Mouse (Mus musculus) cerebellum, postnatal 25 days (tissue): Measurements from ENCODE around the gene Sptbn1.

ENCODE experiments used
- DNase-seq, 2 experiments: peaks; one replicate each; pipeline ENCODE4 v3.0.0; 2021; ENCODE audit warnings: mixed read lengths in 2 of 2

Gene Sptbn1

GRCm38 (mm10) chr11:30164515-30165214 is 103.3 kb downstream of the Sptbn1 start:
- DNase-seq, result no peak

- no peak for DNase-seq
Observed at GRCm38 (mm10) chr11:30163870-30164269, 104.1 kb downstream of the Sptbn1 start.

- DNase-seq, result no peak
Observed at GRCm38 (mm10) chr11:30163081-30163480, 104.9 kb downstream of the Sptbn1 start.

GRCm38 (mm10) chr11:30161744-30162143 is 106.2 kb downstream of the Sptbn1 start:
- DNase-seq, result no peak

GRCm38 (mm10) chr11:30161173-30161650 is 106.8 kb downstream of the Sptbn1 start:
- peak; percentile 83 to 84 for DNase-seq

GRCm38 (mm10) chr11:30160625-30161172 is 107.3 kb downstream of the Sptbn1 start:
- no peak for DNase-seq

GRCm38 (mm10) chr11:30159545-30160255 is 108.3 kb downstream of the Sptbn1 start:
- peak; percentile 57 to 63 for DNase-seq

GRCm38 (mm10) chr11:30158028-30158700 is 109.8 kb downstream of the Sptbn1 start:
- DNase-seq, result peak; percentile 82 to 83

GRCm38 (mm10) chr11:30155887-30156286 is 112.1 kb downstream of the Sptbn1 start:
- DNase-seq, result no peak

- no peak for DNase-seq
Observed at GRCm38 (mm10) chr11:30154980-30155379, 113.0 kb downstream of the Sptbn1 start.

- no peak for DNase-seq
Observed at GRCm38 (mm10) chr11:30148888-30149287, 119.1 kb downstream of the Sptbn1 start.

GRCm38 (mm10) chr11:30148378-30148777 is 119.6 kb downstream of the Sptbn1 start:
- DNase-seq, result no peak

GRCm38 (mm10) chr11:30147882-30148281 is 120.1 kb downstream of the Sptbn1 start:
- no peak for DNase-seq

GRCm38 (mm10) chr11:30143090-30143489 is 124.9 kb downstream of the Sptbn1 start:
- DNase-seq, result no peak

GRCm38 (mm10) chr11:30139165-30139826 is 128.7 kb downstream of the Sptbn1 start:
- DNase-seq, result no peak

- DNase-seq, result peak; percentile 26 to 31
Observed at GRCm38 (mm10) chr11:30137081-30137480, 130.9 kb downstream of the Sptbn1 start.

- no peak for DNase-seq
Observed at GRCm38 (mm10) chr11:30134058-30134457, 133.9 kb downstream of the Sptbn1 start.

- no peak for DNase-seq
Observed at GRCm38 (mm10) chr11:30132581-30132980, 135.4 kb downstream of the Sptbn1 start.

- no peak for DNase-seq
Observed at GRCm38 (mm10) chr11:30131640-30132039, 136.3 kb downstream of the Sptbn1 start.

GRCm38 (mm10) chr11:30129339-30129738 is 138.6 kb downstream of the Sptbn1 start:
- DNase-seq, result no peak

- no peak for DNase-seq
Observed at GRCm38 (mm10) chr11:30126840-30127239, 141.1 kb downstream of the Sptbn1 start.

GRCm38 (mm10) chr11:30118038-30118437 is 149.9 kb downstream of the Sptbn1 start:
- DNase-seq, result no peak

GRCm38 (mm10) chr11:30113631-30114030 is 154.3 kb downstream of the Sptbn1 start:
- no peak for DNase-seq
